Mouse (Mus musculus) heart, postnatal 4 days (tissue): Measurements from ENCODE around the gene Aarsd1. TPM values are rescaled to one million over a fixed set of nuclear protein-coding genes. Genes with fewer than 3 reads are reported as not detected.
"Not testable (repeated sequence)": the region's sequence is repeated elsewhere in the genome, so short reads cannot be mapped to it uniquely, and the experiment has no call there.

Experiments used
- DNase-seq: peaks from one replicate; pipeline ENCODE4 v3.0.0; 2021
- total RNA-seq, 2 experiments: library from RNA; stranded (reverse); gene quantifications; 2 replicates each; pipeline ENCODE4 v1.2.3; 2021

Aarsd1 gene
- 10 to 100 TPM; 25.0 to 27.1 TPM for total RNA-seq

- peak; percentile 94 for DNase-seq
Observed at GRCm38 (mm10) chr11:101417101-101417855, at the start of gene Aarsd1. Aarsd1 (minus strand) TSS chr11:101417615.

GRCm38 (mm10) chr11:101466552-101466950 is 49.1 kb upstream of the Aarsd1 start:
- not testable (repeated sequence) for DNase-seq

GRCm38 (mm10) chr11:101465869-101466551 is 48.6 kb upstream of the Aarsd1 start, which contains the start of gene Vat1:
Vat1 (minus strand) TSS chr11:101466230.
- peak; percentile 76 for DNase-seq

- DNase-seq = peak; percentile 77
Observed at GRCm38 (mm10) chr11:101465101-101465868, 47.9 kb upstream of the Aarsd1 start.

GRCm38 (mm10) chr11:101464211-101465100 is 47.0 kb upstream of the Aarsd1 start, which contains the start of gene Rnd2:
Rnd2 (plus strand) TSS chr11:101464999.
- no peak for DNase-seq

- DNase-seq = no peak
Observed at GRCm38 (mm10) chr11:101462583-101463440, 45.4 kb upstream of the Aarsd1 start.

- no peak for DNase-seq
Observed at GRCm38 (mm10) chr11:101462141-101462540, 44.7 kb upstream of the Aarsd1 start.

- no peak for DNase-seq
Observed at GRCm38 (mm10) chr11:101460321-101460720, 42.9 kb upstream of the Aarsd1 start.

- no peak for DNase-seq
Observed at GRCm38 (mm10) chr11:101459716-101460115, 42.3 kb upstream of the Aarsd1 start.

- DNase-seq = no peak
Observed at GRCm38 (mm10) chr11:101458217-101458616, 40.8 kb upstream of the Aarsd1 start.

- DNase-seq = no peak
Observed at GRCm38 (mm10) chr11:101457631-101458030, 40.2 kb upstream of the Aarsd1 start.

GRCm38 (mm10) chr11:101455627-101456026 is 38.2 kb upstream of the Aarsd1 start:
- DNase-seq = no peak

- no peak for DNase-seq
Observed at GRCm38 (mm10) chr11:101454702-101455101, 37.3 kb upstream of the Aarsd1 start.

GRCm38 (mm10) chr11:101452093-101452774 is 34.8 kb upstream of the Aarsd1 start:
- DNase-seq = no peak

GRCm38 (mm10) chr11:101451536-101451935 is 34.1 kb upstream of the Aarsd1 start:
- DNase-seq = no peak

- no peak for DNase-seq
Observed at GRCm38 (mm10) chr11:101450394-101450793, 33.0 kb upstream of the Aarsd1 start.

GRCm38 (mm10) chr11:101449596-101449995 is 32.2 kb upstream of the Aarsd1 start:
- DNase-seq = not testable (repeated sequence)

GRCm38 (mm10) chr11:101448899-101449298 is 31.5 kb upstream of the Aarsd1 start:
- no peak for DNase-seq

- peak; percentile 73 for DNase-seq
Observed at GRCm38 (mm10) chr11:101448274-101448746, 30.9 kb upstream of the Aarsd1 start, which contains the start of gene Ifi35. Ifi35 (plus strand) TSS chr11:101448407.

- DNase-seq = no peak
Observed at GRCm38 (mm10) chr11:101447786-101448185, 30.4 kb upstream of the Aarsd1 start.
